Mouse (Mus musculus): ENCODE data around the gene Lama5.
"Not testable (repeated sequence)": the region's sequence is repeated elsewhere in the genome, so short reads cannot be mapped to it uniquely, and the experiment has no call there.

Lama5 gene

DNA sequence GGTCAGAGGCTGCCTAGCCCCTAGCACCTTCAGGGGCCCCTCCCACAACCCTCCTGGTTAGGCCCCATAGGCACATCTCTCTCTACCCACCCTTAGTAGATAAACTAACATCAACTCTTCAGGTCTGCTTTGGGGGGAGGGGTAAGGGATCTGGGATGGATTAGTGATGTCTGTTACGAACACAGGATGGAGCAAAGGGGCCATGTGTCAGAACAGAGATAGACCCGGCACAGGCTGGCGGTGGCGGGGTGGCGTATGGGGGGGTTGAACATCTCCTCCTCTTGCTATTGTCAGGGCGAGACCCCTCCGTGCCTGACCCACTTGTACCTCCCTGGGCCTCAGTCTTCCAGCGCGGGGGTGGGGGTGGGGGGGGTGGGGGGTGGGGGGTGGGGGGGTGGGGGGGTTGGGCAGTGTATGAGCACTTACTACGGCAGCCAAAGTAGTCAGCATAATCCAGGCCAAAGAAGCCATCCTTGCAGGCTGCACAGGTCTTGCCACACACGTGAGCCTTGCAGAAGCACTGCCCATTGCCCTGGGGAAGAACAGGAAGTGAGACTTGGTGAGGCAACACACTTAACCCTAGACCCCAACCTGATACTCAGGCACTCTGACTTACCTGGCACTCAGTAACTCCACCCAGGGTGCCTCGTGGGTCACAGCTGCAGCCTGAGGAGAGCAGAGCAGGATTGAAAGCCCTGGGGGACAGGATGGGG lies 28.9 kb downstream of the Lama5 start:
- no peak for DNase-seq

DNA sequence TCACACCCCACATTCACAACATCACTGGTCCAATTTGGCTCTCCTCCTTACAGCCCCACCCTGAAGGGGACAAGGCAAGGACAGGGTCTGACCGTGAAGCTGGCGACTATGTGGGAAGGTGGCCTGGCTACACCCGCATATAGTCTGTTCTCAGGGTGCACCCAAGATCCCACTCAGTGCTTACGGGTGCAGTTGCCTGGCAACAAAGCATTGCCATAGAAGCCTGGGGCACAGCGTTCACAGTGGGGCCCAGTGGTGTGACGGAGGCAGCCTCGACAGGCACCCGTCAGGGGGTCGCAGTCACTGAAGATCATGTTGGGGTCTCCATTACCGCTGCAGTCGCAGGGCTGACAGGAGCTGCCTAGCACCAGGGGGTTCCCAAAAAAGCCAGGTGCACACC lies 38.3 kb downstream of the Lama5 start:
- no peak for DNase-seq

DNA sequence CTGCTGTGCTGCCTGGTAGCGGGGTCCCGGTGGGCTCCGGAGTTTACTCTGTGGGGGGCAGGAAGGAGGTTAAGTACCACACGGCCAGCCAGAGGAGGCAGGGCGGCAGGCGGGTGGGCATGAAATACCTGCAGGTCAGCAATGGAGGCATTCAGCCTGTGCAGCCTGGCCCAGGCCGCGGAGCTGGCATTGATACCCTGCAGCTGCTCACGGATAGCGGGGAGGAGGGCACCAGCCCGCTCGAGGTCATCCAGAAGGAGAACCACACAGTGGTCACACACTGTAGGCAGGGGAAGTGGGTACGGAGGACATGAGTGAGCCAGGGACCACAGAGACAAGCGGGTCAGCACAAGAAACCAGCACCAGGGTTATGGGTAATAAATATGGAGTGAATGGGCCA lies 40.0 kb downstream of the Lama5 start:
- no peak for DNase-seq

DNA sequence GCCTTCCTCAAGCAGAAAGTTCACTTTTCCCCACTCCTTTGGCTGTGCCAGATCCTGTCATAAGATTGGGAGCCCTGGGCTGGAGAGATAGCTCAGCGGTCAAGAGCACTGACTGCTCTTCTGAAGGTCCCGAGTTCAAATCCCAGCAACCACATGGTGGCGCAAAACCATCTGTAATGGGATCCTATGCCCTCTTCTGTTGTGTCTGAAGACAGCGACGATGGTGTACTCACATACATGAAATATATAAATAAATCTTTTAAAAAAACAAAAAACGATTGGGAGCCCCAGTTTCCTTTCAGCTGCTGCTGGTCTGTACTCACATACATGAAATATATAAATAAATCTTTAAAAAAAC lies 40.9 kb downstream of the Lama5 start:
- no peak for DNase-seq

DNA sequence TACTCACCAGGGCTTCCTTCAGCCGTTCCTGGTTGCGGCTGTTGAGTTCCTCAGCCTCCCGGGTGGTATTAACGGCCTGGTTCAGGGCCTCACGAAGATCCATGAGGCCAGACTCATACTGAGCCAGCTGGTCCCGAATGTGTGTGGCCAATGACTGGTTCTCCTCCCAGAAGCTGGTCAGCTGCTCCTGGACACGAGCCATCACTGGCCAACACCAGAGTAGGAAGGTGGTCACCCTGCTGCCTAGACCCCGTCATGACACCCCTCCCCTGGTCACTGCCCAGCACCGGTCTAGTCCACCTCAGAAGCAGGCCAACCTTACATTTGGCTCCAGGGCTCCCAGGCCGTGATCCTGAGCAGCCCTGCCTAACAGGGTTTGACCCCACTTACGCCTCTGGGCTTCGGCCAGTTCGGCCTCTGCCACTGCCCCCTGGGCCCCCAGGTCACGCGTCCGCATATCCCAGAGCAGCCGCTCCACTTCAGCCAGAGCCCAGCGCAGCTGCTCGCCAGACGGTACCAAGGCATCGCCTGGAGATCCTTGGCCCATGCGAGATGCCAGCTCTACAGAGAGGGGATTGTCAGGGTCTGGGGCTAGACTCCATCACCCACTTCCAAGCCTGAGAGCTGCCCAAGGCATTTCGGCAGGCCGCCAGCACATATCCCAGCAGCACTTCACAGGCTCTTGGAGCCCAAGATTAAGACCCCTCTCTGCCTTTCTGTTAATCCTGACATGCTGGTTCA lies 41.5 kb downstream of the Lama5 start:
- DNase-seq, result no peak

DNA sequence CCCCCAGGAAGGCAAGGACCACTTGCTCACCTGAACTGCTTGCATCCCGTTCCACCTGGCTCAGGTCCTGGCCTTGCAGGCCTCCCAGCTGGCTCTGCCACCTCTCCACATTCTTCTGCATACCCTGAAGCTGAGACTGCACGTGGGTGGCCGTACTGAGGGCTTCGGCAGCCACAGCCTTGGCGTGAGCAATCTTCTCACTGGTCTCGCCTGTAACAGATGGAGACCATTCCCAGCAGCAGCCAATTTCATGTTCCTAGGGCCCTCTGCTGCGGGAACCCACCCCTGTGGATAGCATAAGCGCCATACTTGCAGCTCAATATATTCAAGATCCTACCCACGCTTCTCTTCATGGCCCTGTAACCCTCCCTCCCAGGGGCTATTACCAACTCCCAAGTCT lies 44.1 kb downstream of the Lama5 start:
- DNase-seq, result no peak

DNA sequence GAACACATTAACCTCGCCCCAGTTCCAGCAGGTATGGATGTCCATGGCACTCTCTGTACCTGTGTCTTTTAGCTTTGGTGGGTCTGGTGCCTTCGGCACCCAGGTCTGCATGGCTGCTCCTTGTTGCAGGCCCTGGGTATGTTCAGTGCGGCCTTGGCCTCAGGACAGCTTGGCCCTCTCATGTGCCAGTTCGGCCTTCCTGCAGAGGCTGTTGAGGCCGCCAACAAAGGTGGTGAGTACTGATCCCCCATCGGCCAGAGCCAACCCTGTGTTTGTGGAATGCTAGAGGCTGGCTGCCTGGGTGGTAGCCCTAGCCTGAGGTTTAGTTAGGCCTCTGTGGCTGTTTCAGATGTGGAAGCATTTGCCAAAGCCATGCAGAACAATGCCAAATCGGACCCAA lies 49.9 kb downstream of the Lama5 start:
- no peak for DNase-seq

DNA sequence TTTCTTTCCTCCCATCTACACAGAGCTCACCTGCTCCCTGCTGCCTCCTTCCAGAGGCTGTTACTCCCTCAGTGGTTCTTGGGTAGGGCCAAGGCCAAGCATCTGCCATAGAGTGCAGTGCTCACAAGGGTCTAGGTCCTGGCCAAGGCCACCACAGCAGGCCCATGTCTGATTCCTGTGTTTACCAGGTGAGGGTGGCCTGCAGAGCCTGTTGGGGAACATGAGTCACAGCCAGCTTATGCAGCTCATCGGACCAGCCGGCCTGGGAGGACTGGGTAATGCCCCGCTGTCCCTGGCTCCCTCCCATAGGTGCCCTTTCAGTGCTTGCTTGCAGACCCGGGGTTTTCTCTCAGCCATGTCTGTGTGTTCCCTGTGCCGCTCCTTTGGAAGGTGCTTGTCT lies 51.5 kb downstream of the Lama5 start:
- DNase-seq, result no peak

DNA sequence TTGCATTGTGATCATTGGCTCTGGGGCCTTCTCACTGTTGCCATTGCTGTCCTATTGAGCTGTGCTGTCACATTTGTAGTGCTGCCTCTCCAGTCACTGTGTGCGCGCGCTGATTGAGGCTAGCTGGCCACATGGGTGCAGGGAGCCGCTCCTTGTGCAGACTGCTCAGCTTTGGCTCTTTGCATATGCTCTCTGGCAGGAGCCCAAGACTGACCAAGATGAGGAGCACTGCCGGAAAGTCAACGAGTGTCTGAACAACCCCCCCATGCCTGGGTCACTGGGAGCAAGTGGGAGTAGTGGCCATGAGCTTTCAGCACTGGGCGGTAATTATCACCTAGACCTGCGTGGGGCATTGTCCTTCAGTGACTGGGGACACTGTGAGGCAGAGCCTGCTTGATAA lies 51.9 kb downstream of the Lama5 start:
- not testable (repeated sequence) for DNase-seq

DNA sequence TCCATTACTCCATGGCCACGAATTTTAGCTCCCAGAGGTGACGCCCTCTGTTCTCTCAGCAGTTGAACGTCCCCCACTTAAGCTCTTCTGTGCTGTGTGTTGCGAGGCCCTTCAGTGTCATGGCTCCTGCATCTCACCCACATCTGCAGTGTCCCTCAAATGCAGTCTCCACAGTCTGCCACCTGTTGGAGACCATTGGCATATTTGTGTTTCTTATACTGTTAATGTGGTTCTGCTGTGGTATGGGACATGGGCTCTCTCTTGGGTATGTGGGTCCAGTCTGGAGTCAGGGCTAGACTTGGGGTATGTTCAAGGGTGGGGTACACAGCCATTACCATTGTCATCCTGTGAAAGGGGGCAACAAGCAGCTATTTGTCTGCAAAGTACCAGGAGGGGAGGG lies 52.5 kb downstream of the Lama5 start:
- DNase-seq, result no peak

DNA sequence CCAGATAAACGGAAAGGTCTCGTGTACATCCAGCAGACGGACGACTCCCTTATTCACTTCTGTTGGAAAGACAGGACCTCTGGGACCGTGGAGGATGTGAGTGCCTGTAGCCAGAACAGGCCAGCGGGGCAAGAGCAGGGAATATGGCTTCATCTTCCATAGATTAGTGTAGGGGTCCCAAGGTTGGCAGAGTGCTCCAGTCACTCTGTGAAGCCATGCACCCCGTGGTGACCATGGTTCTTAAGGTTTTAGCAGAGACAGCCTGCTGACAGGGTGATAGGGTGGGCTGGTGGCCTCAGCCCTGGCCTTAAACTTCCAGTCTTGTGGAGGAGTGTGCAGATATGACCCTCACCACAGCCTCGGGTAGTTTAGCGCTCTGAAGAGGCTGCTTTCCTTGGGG lies 53.5 kb downstream of the Lama5 start:
- DNase-seq, result no peak

DNA sequence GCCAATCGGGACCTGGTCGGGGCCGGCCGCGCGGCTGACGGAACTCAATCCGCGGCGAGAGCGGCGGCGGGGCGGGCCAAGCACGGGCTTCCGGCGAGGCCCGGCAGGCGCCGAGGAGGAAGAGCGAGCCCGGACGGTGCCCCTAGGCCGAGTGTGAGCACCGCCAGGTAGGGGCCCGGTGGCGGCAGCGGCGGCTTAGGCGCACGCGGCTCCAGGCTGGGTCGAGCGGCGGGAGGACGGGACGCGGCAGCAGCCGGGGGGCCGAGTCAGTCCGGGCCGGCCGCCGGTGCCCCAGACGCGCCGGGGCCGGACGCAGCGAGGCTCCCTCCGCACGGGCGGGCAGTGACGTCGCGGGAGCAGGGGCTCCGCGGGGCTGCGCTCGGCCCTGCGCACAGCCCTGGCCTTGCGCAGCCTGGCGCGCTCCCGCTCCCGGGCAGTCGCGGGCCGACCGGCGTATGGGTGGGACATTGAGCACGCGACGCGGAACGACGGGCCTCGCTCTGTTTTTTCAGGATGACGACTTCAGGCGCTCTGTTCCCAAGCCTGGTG lies 54.1 kb downstream of the Lama5 start:
- no peak for DNase-seq

DNA sequence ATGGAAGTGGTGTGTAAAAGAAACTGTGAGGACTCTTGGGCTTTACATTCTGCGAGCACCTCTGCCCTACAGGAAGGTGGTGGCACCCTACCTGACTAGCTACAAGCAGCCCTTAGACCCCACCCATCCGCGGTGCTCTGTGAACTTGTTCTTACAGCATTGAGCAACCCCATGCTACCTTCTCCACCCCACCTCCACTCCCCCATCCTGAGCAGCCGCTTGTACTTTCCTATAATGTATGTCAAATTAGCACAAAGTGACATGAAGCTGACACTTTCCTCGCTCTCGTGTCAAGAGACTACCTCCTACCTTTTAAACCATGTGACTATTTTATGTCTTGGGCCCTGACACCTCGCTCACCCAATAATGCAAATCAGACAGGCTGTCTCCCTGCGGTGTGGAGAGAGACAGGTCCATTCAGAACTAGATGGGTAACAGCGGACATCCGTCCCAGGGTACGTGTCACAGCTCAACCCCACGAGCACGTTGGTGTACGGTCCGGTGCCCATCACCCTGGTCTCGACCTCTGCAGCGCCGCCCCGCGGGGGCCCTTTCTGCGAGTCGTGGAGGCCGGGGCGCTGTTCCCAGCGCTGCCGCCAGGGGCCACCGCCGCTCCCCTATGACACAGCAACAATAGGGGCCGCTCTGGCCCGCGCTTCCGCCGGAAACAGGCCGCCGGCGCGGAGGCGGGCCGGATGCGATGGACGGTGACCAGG lies 54.7 kb downstream of the Lama5 start, which contains the start of gene Adrm1:
Gene Adrm1 (plus strand): TSS at position 680 of the 716 bp plus-strand sequence.
- peak; percentile 98 for DNase-seq

DNA sequence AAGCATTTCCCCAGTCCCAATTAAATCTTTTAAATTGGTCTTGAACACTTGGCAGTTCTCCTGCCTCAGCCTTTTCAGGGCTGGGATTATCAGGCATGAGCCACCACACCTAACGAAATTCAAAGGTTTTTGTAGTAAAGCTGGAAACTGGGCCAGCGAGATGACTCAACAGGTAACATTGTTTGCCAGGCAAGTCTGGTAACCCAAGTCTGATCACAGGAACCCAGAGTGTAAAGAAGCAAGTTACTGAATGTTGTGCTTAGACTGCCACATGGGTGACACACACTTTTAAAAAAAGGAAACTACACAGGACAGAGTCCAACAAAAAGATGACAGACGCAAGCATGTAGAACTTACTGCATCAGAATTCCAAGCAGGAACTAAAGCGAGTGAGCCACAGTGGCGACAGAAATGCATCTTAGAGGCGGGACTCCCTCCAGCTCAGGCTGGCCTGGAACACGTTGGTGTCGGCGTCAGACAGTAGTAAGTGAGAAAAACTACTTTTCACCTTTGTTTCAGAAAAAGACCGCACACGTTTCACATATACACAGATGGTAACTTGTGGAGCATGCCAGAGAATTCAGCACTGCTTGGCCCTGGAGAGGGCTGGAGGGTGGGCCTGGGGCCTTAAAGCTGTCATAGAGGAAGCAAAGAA lies 55.4 kb downstream of the Lama5 start:
- DNase-seq, result no peak

DNA sequence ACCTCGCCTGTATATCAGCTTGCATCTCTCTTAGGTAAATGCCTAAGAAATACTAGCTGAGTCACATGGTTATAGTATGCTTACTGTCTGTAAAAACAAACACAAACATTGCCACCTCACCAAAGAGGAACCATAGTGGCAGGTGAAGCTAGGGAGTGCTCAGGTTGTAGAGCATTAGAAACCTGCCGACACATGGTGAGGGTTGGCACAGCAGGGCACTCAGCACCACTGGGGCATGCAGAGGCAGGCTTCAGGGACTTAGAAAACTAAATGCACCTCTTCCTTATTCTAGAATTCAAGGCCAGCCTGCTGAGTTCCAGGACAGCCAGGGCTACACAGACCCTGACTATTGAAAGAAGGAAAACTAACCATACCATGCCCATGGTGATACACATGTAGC lies 58.8 kb downstream of the Lama5 start:
- DNase-seq, result no peak

DNA sequence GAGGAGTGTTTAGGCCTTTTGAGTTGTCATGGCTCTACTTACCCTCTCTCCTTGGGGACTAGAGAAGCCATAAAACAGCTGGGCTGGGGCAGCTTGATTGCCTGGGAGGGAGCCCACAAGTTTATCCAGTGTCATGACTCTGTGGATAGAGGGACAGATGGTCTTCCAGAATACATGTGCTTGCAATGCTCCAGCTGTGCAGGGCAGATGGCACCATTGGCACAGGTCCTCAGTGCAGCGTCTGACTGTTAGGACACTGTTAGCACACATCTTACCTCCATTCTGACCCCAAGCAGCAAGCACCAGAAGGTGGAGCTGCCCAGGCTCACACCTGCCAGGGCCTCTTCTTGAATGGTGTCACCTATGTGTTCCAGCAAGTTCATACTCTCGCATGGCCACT lies 59.8 kb downstream of the Lama5 start:
- no peak for DNase-seq

DNA sequence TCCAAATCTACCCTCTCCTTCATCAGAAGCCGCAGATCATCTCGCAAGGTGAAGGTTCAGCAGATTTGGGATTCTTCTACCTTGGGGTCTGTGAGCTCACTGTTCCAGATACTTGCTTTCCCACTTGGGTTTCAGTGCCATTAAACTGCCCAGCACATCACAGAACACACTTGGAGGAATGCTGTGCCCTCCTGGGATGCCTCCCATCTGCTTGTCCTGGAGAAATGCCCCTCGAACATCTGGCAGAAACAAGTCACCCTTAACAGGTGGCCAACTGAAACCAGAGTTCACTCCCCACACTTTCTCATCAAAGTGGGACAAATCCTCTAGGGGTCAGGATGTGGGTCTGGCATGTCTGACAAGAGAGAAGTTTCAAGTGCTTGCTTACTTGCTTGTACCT lies 67.0 kb downstream of the Lama5 start:
- DNase-seq, result no peak

DNA sequence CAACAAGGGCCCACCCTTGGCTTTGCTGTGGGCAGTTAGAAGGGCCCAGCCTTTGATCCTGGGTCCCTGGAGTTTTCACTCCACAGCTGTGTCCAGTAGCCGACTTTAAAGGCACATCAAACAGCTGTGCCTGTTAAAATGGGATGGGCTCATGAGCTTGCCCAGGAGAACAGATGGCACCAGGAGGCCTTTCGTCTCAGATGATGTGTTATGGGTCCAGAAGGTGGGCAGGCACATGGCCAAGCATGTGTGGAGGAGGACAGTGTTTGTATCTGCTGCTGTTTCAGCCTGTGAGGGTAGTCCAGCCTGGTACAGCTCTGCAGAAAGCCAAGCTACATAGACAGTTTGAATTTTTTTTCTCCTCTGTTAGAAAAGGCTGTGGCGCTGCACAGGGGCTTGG lies 70.9 kb downstream of the Lama5 start:
- DNase-seq, result no peak

DNA sequence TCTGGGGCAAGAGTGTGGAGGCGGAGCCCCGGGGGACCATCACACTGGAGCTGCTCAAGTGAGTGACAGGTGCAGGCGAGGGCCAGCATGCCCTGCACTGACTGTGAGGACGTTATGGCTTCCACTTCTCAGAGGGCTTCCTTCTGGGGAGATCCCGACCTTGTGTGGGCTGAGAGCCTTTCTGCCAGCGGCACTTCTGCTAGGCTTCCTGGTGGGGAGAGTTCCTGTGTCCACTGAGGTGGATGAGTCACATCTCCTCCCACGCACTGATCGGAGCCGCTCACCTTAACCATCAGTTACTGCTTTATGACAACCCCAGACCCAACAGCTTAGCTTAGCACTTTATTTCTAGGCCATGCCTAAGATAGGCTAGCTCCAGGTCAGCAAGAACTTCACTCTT lies 77.1 kb downstream of the Lama5 start:
- no peak for DNase-seq

DNA sequence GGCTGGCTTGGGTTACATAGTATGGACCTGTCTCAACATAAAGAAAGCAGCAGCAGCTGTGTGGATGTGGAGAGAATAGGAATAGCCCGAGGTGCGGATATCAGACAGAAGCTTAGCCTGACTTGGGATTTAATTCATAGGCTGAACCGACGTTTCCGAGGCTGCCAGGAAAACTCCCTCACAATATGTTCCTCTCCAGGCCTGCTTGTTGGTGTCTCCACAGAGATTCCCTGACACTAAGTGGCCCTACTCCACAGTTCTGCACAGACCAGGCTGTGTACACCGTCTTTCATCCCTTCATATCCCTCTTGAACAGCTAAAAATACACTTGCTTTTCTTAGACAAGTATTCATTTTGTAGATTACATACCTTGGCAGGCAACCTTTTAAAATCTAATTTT lies 78.3 kb downstream of the Lama5 start:
- DNase-seq, result no peak

DNA sequence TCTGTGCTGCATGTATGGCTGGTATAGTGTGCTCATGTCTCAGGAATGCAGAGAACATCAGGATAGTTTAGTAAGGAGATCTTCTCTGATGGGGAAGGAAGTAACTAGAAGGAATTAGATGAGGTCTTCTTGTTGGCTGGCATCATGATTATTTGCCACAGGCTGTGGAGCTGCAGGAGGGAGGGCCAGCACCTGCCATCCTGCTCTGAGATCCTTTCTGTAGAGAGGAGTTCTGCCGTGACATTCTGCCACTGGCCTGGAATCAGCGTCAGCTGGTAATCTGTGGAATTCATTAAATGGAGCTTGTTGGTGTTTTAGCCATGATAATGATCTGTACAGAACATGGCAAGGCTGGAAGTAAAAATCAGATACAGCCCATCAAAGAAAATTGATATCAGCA lies 79.6 kb downstream of the Lama5 start:
- DNase-seq, result no peak

DNA sequence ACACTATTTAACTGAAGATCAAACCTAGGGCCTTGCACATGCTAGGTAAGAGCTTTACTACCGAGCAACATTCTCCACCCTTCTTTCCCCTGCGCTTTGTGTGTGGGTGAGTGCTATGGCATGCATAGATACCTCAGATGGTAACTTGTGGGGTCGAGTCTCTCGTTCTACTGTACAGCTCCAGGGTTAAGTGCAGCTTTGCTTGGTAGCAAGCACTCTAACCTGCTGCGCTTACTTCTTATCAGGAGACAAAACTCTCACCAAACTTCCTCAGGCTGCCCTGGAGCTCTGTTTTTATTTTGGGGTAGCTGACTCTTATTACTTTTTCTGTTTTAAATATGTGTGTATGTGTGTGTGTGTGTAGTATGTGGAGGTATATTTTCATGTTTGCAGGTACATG lies 90.2 kb downstream of the Lama5 start:
- no peak for DNase-seq

DNA sequence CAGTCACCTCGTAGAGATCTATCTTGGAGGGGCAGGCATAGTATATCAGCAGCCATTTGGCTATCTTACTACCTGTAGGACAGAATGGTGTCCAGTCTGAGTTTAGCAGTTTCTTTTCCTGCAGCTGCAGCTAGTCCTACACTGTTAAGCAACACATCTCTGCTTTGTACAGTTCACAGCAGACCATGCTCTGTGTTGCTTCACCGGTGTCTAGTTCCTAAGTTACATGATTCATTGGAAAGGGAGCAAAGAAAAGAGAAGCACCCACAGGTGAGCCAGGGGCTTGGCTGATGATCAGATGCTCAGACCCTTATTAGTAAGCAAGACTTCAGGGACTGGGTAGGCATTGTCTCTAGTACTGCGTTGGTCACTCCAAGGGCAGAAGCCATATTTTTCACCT lies 91.7 kb downstream of the Lama5 start:
- DNase-seq, result no peak

Data from retina, postnatal 1 day (tissue).